Mouse (Mus musculus): Measurements from ENCODE around the gene Dlgap4.

DNA sequence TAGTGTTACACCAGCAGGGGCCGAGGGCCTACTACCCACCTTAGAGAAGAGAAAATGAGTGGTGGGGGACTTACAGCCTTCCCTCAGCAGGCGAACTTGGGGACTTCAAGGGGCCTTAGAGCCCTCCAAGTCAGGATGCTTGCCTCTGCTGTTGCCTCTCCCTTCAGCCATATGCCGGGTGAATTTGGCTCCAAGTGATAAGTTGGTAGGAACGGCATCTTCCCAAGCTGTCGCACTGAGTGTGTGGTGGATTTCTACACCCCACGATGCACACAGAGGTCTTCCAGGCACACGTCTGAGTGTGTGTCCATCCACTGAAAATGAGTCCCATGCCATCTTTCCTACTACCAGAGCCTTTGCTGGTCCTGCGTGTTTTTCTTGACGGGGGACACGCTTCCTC, 49.7 kb downstream of the Dlgap4 start:
- TF ChIP-seq GATA1 (IDR thresholded peaks at IDR 0.05; ENCODE audit: borderline replicate concordance, low read length) (no peak), FLI1 (IDR thresholded peaks at IDR 0.05; ENCODE audit: low read length) (no peak)
